Mouse (Mus musculus) fibroblast of lung, adult 2 months (primary cell): Measurements from ENCODE around the gene Fat3.

Source experiments
- DNase-seq: peaks from one replicate; pipeline ENCODE4 v3.0.0-alpha.2; 2011; ENCODE audit warnings: low read depth

The Fat3 gene

DNA sequence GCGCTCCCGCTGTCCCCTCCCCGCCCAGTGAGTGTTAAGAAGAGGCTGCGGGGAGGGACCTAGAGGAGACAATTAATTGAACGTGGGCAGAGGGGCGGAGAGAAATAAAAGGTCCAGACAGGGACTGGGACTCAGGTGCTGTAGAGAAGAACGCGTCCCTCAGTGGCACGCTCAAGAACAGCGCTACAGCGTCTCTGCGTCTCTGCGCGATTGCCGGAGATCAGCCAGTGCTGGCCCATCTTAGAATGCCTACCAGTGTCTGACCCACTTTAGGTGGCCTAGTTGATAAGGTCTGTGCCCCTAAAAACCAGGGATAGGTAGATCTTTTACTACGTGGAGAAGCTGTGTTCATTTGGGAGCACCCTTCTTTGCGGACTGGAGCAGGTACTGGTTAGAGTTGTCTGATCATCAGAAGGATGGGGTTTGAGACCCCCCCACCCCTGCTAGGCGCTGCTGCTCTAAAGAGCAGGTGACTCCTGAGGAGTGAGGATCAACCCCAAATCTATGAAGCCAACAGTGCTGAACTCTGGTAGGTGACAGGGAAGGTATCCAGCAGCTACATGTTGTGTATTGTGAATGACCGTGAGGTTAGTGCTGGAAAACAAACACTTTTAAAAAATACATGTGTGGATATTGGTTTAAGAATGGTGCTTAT is 626.5 kb downstream of the Fat3 start, which contains the start of gene Mtnr1b:
Mtnr1b (minus strand) TSS at position 51 of the 655 bp plus-strand sequence.
- no peak for DNase-seq

DNA sequence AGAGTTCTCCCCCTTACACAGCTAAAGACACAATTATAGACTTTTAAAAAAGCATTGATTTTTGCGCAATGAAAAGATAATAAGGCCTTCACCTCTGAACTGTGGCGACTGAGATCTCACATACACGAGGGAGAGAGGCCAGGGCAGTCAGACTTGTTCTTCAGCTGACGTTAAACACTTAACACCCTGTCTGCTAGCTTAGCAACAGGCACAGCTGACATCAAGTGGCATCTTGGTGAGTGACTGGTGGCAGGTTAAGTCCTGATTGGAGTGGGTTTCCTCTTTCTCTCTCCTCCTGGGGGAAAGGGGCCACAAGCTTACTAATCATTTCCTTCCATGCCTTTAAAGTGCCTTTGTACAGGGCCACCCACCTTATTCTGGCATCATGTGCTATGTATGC is 631.1 kb downstream of the Fat3 start:
- DNase-seq = no peak

DNA sequence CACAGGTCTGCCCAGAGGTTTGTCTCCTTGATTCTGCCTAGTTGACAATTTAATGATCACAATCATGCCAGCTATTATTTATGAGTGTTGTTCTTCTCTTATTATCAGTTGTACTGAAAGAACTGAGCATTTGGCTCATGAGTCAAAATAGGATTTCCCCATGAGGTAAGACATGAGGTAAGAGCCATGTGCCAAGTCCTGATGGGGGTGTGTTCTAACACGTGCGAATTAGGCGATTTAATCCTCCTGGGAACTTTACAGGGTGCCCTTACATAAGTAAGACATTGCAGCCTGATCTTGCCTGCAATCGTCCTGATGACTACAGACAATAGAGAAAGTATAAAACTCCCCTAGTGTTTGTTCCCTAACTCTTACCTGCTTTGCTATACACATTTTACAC is 631.6 kb downstream of the Fat3 start:
- no peak for DNase-seq

DNA sequence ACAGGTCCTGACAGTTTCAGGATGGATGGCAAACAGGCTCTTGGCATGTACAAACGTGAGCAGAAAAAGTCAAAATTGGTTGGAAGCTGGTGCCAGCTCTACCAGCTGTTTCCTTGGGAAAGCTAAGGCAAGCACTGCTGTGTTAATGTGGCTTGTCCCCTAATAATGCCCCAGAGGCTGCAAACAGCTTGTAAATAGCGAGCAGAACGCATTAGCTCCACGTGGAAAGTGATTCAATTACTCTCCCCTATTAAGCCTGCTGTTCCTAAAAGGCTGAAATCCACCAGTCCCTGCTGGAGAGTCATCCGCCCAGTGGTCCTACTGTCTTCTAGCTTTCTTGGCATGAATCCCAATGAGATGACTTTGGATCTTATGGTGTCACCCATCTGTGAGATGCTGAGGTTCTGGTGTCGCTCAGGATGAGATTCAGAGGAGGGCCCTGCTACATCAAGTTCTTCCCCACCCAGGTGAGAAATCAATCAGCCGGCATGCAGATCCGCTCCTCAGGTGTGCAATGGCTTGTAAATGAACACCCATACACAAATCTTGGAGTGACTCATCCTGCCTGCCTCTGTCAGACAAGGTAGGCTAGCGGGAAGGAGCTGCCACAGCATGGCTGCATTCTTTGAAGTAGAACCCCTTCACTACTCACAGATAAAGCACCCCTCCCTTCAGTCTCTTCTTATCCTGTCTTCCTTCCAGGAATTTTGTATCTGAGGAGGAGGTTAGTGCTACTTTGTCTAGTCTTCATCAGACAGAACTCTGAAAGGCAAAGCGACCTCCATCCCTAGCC is 634.6 kb downstream of the Fat3 start:
- no peak for DNase-seq

DNA sequence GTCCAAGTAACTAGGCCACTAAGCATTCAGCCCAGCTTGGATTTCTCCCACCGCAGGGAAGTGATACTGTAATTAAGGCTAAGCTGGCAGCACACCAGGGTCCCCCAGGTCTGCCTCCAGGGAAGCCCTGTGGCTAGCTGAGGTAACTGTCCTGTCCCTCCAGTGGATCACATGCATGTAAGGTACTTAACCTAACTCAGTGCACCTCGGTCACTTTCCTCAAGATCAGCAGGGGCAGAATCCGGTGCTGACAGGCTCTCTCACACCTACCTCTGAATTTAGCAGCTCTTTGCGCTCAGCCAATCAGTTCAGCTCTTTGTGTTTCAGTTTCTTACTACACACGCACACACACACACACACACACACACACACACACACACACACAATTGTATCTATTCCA is 639.7 kb downstream of the Fat3 start:
- no peak for DNase-seq
